Mouse (Mus musculus) embryo, embryonic 11.5 days (tissue): Measurements from ENCODE around the gene Tmem54.

ENCODE experiments used
- DNase-seq: peaks from one replicate; pipeline ENCODE4 v3.0.0-alpha.2; 2012; ENCODE audit warnings: low read depth, low spot score

Tmem54 gene

GRCm38 (mm10) chr4:129129387-129129786 is 24.0 kb downstream of the Tmem54 start:
- no peak for DNase-seq

GRCm38 (mm10) chr4:129130149-129130548 is 24.8 kb downstream of the Tmem54 start:
- DNase-seq = peak; percentile 59

GRCm38 (mm10) chr4:129130755-129131303 is 25.5 kb downstream of the Tmem54 start:
- DNase-seq = peak; percentile 51

GRCm38 (mm10) chr4:129134799-129135585 is 29.6 kb downstream of the Tmem54 start:
- peak; percentile 81 for DNase-seq

GRCm38 (mm10) chr4:129135637-129136036 is 30.3 kb downstream of the Tmem54 start:
- no peak for DNase-seq

- no peak for DNase-seq
These were observed 30.8 kb downstream of the Tmem54 start for GRCm38 (mm10) chr4:129136189-129136578.

GRCm38 (mm10) chr4:129136579-129137391 is 31.4 kb downstream of the Tmem54 start, which contains the start of gene Fndc5:
Gene Fndc5 (plus strand): TSS chr4:129136999.
- no peak for DNase-seq

GRCm38 (mm10) chr4:129137392-129138321 is 32.3 kb downstream of the Tmem54 start:
- DNase-seq = no peak

GRCm38 (mm10) chr4:129139642-129140041 is 34.3 kb downstream of the Tmem54 start:
- no peak for DNase-seq

- no peak for DNase-seq
These were observed 35.5 kb downstream of the Tmem54 start for GRCm38 (mm10) chr4:129140808-129141207.

GRCm38 (mm10) chr4:129141560-129142438 is 36.5 kb downstream of the Tmem54 start:
- no peak for DNase-seq

- no peak for DNase-seq
These were observed 37.2 kb downstream of the Tmem54 start for GRCm38 (mm10) chr4:129142439-129143045.

- DNase-seq = no peak
These were observed 38.2 kb downstream of the Tmem54 start for GRCm38 (mm10) chr4:129143509-129143908.

- no peak for DNase-seq
These were observed 39.3 kb downstream of the Tmem54 start for GRCm38 (mm10) chr4:129144401-129145367.

- DNase-seq = no peak
These were observed 40.1 kb downstream of the Tmem54 start for GRCm38 (mm10) chr4:129145411-129145810.

- DNase-seq = no peak
These were observed 40.6 kb downstream of the Tmem54 start for GRCm38 (mm10) chr4:129145943-129146342.

- DNase-seq = no peak
These were observed 41.0 kb downstream of the Tmem54 start for GRCm38 (mm10) chr4:129146392-129146791.

- DNase-seq = no peak
These were observed 42.3 kb downstream of the Tmem54 start for GRCm38 (mm10) chr4:129147552-129148103.
